In genomic region chr17:25825984-25826570, GRCm38 (mm10) we compare ENCODE assay signal across 22 mouse cellular contexts. TPM values are rescaled to one million over a fixed set of nuclear protein-coding genes. Genes with fewer than 3 reads are reported as not detected.
DNase-seq lines count a peak whose midpoint lies in the region; ATAC-seq and TF ChIP-seq lines count a peak whose summit lies in the region.
"Had no signal": no experiment of that assay in that cellular context is flagged by ENCODE, and none has a peak within 500 bp of the region (broad histone marks: within the 10 kb centered on the region; RNA-seq: fewer than 3 reads in every experiment).

No protein-coding gene starts in this region.

- peak overlapping the region; percentile 72; the same call in 1 of the 2 replicates for H3K4me3 ChIP-seq in forebrain, embryonic 10.5 days
- no peak overlapping the region for H3K4me3 ChIP-seq in forebrain, embryonic 15.5 days
- no peak overlapping the region for H3K4me3 ChIP-seq in heart, embryonic 10.5 days
- peak overlapping the region; percentile 89; the same call in 1 of the 2 replicates for H3K4me3 ChIP-seq in midbrain, embryonic 10.5 days
- no peak overlapping the region for H3K4me3 ChIP-seq in midbrain, postnatal 0 days (ENCODE audit: low read depth, low read length)
- H3K4me3 ChIP-seq in G1E (ENCODE audit: low read depth, low read length) = peak overlapping the region; percentile 9; the same call in 1 of the 2 replicates
- H3K4me3 ChIP-seq: embryonic facial prominence, embryonic 12.5 days; heart, embryonic 15.5 days had no signal

- H3K9me3 ChIP-seq in forebrain, embryonic 10.5 days = no peaks in the 10 kb centered on the region
- H3K9me3 ChIP-seq in forebrain, embryonic 15.5 days = no peaks in the 10 kb centered on the region
- H3K9me3 ChIP-seq in heart, embryonic 10.5 days = no peaks in the 10 kb centered on the region
- no peaks in the 10 kb centered on the region for H3K9me3 ChIP-seq in midbrain, embryonic 10.5 days (replicated peaks)
- H3K9me3 ChIP-seq in midbrain, postnatal 0 days (ENCODE audit: low read length) = no peaks in the 10 kb centered on the region
- no peaks in the 10 kb centered on the region for H3K9me3 ChIP-seq in G1E (replicated peaks)
- H3K9me3 ChIP-seq: embryonic facial prominence, embryonic 12.5 days; heart, embryonic 15.5 days had no signal

- H3K36me3 ChIP-seq in forebrain, embryonic 10.5 days (replicated peaks) = peaks cover 48% of the 10 kb centered on the region
- H3K36me3 ChIP-seq in forebrain, embryonic 15.5 days = peaks cover 25% of the 10 kb centered on the region
- peaks cover 47% of the 10 kb centered on the region for H3K36me3 ChIP-seq in heart, embryonic 10.5 days
- H3K36me3 ChIP-seq in midbrain, embryonic 10.5 days = peaks cover 50% of the 10 kb centered on the region
- H3K36me3 ChIP-seq in midbrain, postnatal 0 days (ENCODE audit: insufficient read depth, low read length) = peaks cover 31% of the 10 kb centered on the region
- H3K36me3 ChIP-seq in G1E (replicated peaks) = peaks cover 71% of the 10 kb centered on the region

- no peak for DNase-seq in forebrain, embryonic 10.5 days (ENCODE audit: extremely low spot score, low spot score)
- DNase-seq in heart, adult 11 months = peak; percentile 92
- no peak for DNase-seq in heart, embryonic 10.5 days (ENCODE audit: low spot score)
- no peak for DNase-seq in midbrain, embryonic 10.5 days (ENCODE audit: low spot score)
- no peak for DNase-seq in midbrain, postnatal 0 days (ENCODE audit: low spot score)
- DNase-seq in G1E (ENCODE audit: low spot score) = no peak
- DNase-seq in kidney, adult 18-20 months = no peak
- DNase-seq: adrenal gland, adult 2 months; adrenal gland, postnatal 25 days; cerebellum, adult 2 months; embryo, embryonic 11 days; gastrocnemius, postnatal 36 days; heart, adult 18-20 months; heart, postnatal 14 days; kidney, adult 11 months had no signal

- H3K4me2 ChIP-seq in forebrain, embryonic 15.5 days (replicated peaks) = no peak overlapping the region
- no peak overlapping the region for H3K4me2 ChIP-seq in midbrain, postnatal 0 days (ENCODE audit: low read depth, low read length, poor library complexity, severe bottlenecking)
- H3K4me2 ChIP-seq: embryonic facial prominence, embryonic 12.5 days; heart, embryonic 11.5 days; heart, embryonic 15.5 days had no signal

- no peaks in the 10 kb centered on the region for H3K27me3 ChIP-seq in forebrain, embryonic 10.5 days (ENCODE audit: poor library complexity, severe bottlenecking)
- H3K27me3 ChIP-seq in forebrain, embryonic 15.5 days = no peaks in the 10 kb centered on the region
- peaks cover 16% of the 10 kb centered on the region; the same call in 1 of the 2 replicates for H3K27me3 ChIP-seq in heart, embryonic 10.5 days (ENCODE audit: insufficient read depth, poor library complexity, severe bottlenecking)
- H3K27me3 ChIP-seq in midbrain, embryonic 10.5 days (ENCODE audit: low read depth, poor library complexity, severe bottlenecking) = 0 out of 2 replicates have a peak, but pooled peaks cover 3% of the 10 kb centered on the region
- no peaks in the 10 kb centered on the region for H3K27me3 ChIP-seq in midbrain, postnatal 0 days (ENCODE audit: insufficient read depth, low read length)
- no peaks in the 10 kb centered on the region for H3K27me3 ChIP-seq in G1E (ENCODE audit: insufficient read depth, low read length)

- TF ChIP-seq CTCF in midbrain, postnatal 0 days (IDR thresholded peaks at IDR 0.05) = no peak
- no peak for TF ChIP-seq CTCF in G1E (IDR thresholded peaks at IDR 0.05; ENCODE audit: low read depth, low read length)

- H3K27ac ChIP-seq in forebrain, embryonic 10.5 days = no peak overlapping the region
- H3K27ac ChIP-seq in forebrain, embryonic 15.5 days (replicated peaks) = no peak overlapping the region
- H3K27ac ChIP-seq in heart, embryonic 10.5 days = no peak overlapping the region
- no peak overlapping the region for H3K27ac ChIP-seq in midbrain, embryonic 10.5 days (replicated peaks)
- H3K27ac ChIP-seq in midbrain, postnatal 0 days (ENCODE audit: low read depth, low read length) = no peak overlapping the region
- H3K27ac ChIP-seq: embryonic facial prominence, embryonic 12.5 days; heart, embryonic 15.5 days; hindbrain, postnatal 0 days had no signal

- WGBS in forebrain, embryonic 10.5 days = 98% methylated on average over 27 of the region's 27 CpGs
- WGBS in forebrain, embryonic 15.5 days = 96% methylated on average over 27 of the region's 27 CpGs
- WGBS in heart, embryonic 10.5 days = 95% methylated on average over 27 of the region's 27 CpGs
- WGBS in midbrain, embryonic 10.5 days = 95% methylated on average over 27 of the region's 27 CpGs
- WGBS in midbrain, postnatal 0 days = 96% methylated on average over 27 of the region's 27 CpGs

- ATAC-seq in forebrain, embryonic 15.5 days (replicated peaks) = no peak
- no peak for ATAC-seq in midbrain, postnatal 0 days (ENCODE audit: low FRiP score)
- no peak for ATAC-seq in G1E (ENCODE audit: extremely low read depth, insufficient number of reproducible peaks, low FRiP score, poor library complexity, severe bottlenecking)
- ATAC-seq: hindbrain, postnatal 0 days had no signal

- H3K4me1 ChIP-seq in forebrain, embryonic 10.5 days = peaks cover 73% of the 10 kb centered on the region
- peaks cover 66% of the 10 kb centered on the region for H3K4me1 ChIP-seq in forebrain, embryonic 15.5 days
- peaks cover 72% of the 10 kb centered on the region for H3K4me1 ChIP-seq in heart, embryonic 10.5 days
- peaks cover 75% of the 10 kb centered on the region for H3K4me1 ChIP-seq in midbrain, embryonic 10.5 days
- H3K4me1 ChIP-seq in midbrain, postnatal 0 days (ENCODE audit: insufficient read depth, low read length) = peaks cover 21% of the 10 kb centered on the region
- H3K4me1 ChIP-seq in G1E (ENCODE audit: insufficient read depth, low read depth, low read length) = peaks cover 76% of the 10 kb centered on the region

- no peak overlapping the region for H3K9ac ChIP-seq in forebrain, embryonic 15.5 days (replicated peaks)
- H3K9ac ChIP-seq in midbrain, postnatal 0 days (replicated peaks; ENCODE audit: low read length, poor library complexity, severe bottlenecking) = no peak overlapping the region
- H3K9ac ChIP-seq: embryonic facial prominence, embryonic 12.5 days; heart, embryonic 15.5 days had no signal

RNA-seq across cellular contexts. Expression of gene Jmjd8, which starts 2.6 kb away (rescaled TPM):
- 53.9 and 58.7 TPM in 2 replicates for polyA plus RNA-seq in forebrain, embryonic 10.5 days (2016; fragmentation: Nextera tagmentation; extraction: Ambion mirVana)
- polyA plus RNA-seq in forebrain, embryonic 15.5 days (2015; fragmentation: Nextera tagmentation; extraction: Ambion mirVana) = 65.9 and 67.0 TPM in 2 replicates
- 45.8 and 50.7 TPM in 2 replicates for polyA plus RNA-seq in heart, embryonic 10.5 days (2016; fragmentation: Nextera tagmentation; extraction: Ambion mirVana)
- 58.7 and 68.4 TPM in 2 replicates for polyA plus RNA-seq in midbrain, embryonic 10.5 days (2016; fragmentation: Nextera tagmentation; extraction: Ambion mirVana)
- total RNA-seq in midbrain, postnatal 0 days (2014; rRNA removed) = 39.1 and 46.2 TPM in 2 replicates
- 43.8 and 45.9 TPM in 2 replicates for polyA plus RNA-seq in midbrain, postnatal 0 days (2015; fragmentation: Nextera tagmentation; extraction: Ambion mirVana)
- total RNA-seq in G1E (2014; fragmentation: Nextera tagmentation) (0.90 and 1.9 TPM in 2 replicates), G1E (2017) (1.9 and 2.0 TPM in 2 replicates)
- 0.08 and 0.11 TPM in 2 replicates for polyA plus RNA-seq in G1E (2012)

RNA-seq across cellular contexts. Expression of gene Wdr24, which starts 2.6 kb away (rescaled TPM):
- polyA plus RNA-seq in forebrain, embryonic 10.5 days (2016; fragmentation: Nextera tagmentation; extraction: Ambion mirVana) = 29.6 and 34.0 TPM in 2 replicates
- 34.2 and 34.3 TPM in 2 replicates for polyA plus RNA-seq in forebrain, embryonic 15.5 days (2015; fragmentation: Nextera tagmentation; extraction: Ambion mirVana)
- polyA plus RNA-seq in heart, embryonic 10.5 days (2016; fragmentation: Nextera tagmentation; extraction: Ambion mirVana) = 21.6 and 23.0 TPM in 2 replicates
- polyA plus RNA-seq in midbrain, embryonic 10.5 days (2016; fragmentation: Nextera tagmentation; extraction: Ambion mirVana) = 31.7 and 32.2 TPM in 2 replicates
- total RNA-seq in midbrain, postnatal 0 days (2014; rRNA removed) = 33.4 and 37.6 TPM in 2 replicates
- 24.7 and 27.3 TPM in 2 replicates for polyA plus RNA-seq in midbrain, postnatal 0 days (2015; fragmentation: Nextera tagmentation; extraction: Ambion mirVana)
- 13.8 and 13.9 TPM in 2 replicates for total RNA-seq in G1E (2014; fragmentation: Nextera tagmentation)
- total RNA-seq in G1E (2017) = 23.5 and 25.8 TPM in 2 replicates
- polyA plus RNA-seq in G1E (2012) = 4.8 and 8.6 TPM in 2 replicates

RNA-seq across cellular contexts. Expression of gene Stub1, which starts 7.1 kb away (rescaled TPM):
- 403 TPM in 2 replicates for polyA plus RNA-seq in forebrain, embryonic 10.5 days (2016; fragmentation: Nextera tagmentation; extraction: Ambion mirVana)
- 308 and 313 TPM in 2 replicates for polyA plus RNA-seq in forebrain, embryonic 15.5 days (2015; fragmentation: Nextera tagmentation; extraction: Ambion mirVana)
- 343 and 404 TPM in 2 replicates for polyA plus RNA-seq in heart, embryonic 10.5 days (2016; fragmentation: Nextera tagmentation; extraction: Ambion mirVana)
- polyA plus RNA-seq in midbrain, embryonic 10.5 days (2016; fragmentation: Nextera tagmentation; extraction: Ambion mirVana) = 381 and 403 TPM in 2 replicates
- total RNA-seq in midbrain, postnatal 0 days (2014; rRNA removed) = 237 and 248 TPM in 2 replicates
- 374 and 397 TPM in 2 replicates for polyA plus RNA-seq in midbrain, postnatal 0 days (2015; fragmentation: Nextera tagmentation; extraction: Ambion mirVana)
- 29.1 and 30.1 TPM in 2 replicates for total RNA-seq in G1E (2014; fragmentation: Nextera tagmentation)
- 90.8 and 97.3 TPM in 2 replicates for total RNA-seq in G1E (2017)
- polyA plus RNA-seq in G1E (2012) = 70.9 and 81.7 TPM in 2 replicates

RNA-seq across cellular contexts. Expression of gene Rhbdl1, which starts 11.0 kb away (rescaled TPM):
- polyA plus RNA-seq in forebrain, embryonic 10.5 days (2016; fragmentation: Nextera tagmentation; extraction: Ambion mirVana) = 0.93 and 1.3 TPM in 2 replicates
- 29.1 and 30.8 TPM in 2 replicates for polyA plus RNA-seq in forebrain, embryonic 15.5 days (2015; fragmentation: Nextera tagmentation; extraction: Ambion mirVana)
- 2.3 and 4.0 TPM in 2 replicates for polyA plus RNA-seq in heart, embryonic 10.5 days (2016; fragmentation: Nextera tagmentation; extraction: Ambion mirVana)
- polyA plus RNA-seq in midbrain, embryonic 10.5 days (2016; fragmentation: Nextera tagmentation; extraction: Ambion mirVana) = 1.7 and 2.7 TPM in 2 replicates
- 95.2 and 168 TPM in 2 replicates for total RNA-seq in midbrain, postnatal 0 days (2014; rRNA removed)
- polyA plus RNA-seq in midbrain, postnatal 0 days (2015; fragmentation: Nextera tagmentation; extraction: Ambion mirVana) = 97.0 and 110 TPM in 2 replicates
- 4.8 and 5.5 TPM in 2 replicates for total RNA-seq in G1E (2014; fragmentation: Nextera tagmentation)
- 0.87 and 1.4 TPM in 2 replicates for total RNA-seq in G1E (2017)
- polyA plus RNA-seq in G1E (2012) = 2.7 and 3.1 TPM in 2 replicates
- total RNA-seq: hematopoietic stem cell, adult 5-6 weeks had no signal

RNA-seq across cellular contexts. Expression of gene Gm20683, which starts 15.5 kb away (rescaled TPM):
- polyA plus RNA-seq in forebrain, embryonic 10.5 days (2016; fragmentation: Nextera tagmentation; extraction: Ambion mirVana) = 1.7 and 2.3 TPM in 2 replicates
- 8.3 and 10.1 TPM in 2 replicates for polyA plus RNA-seq in forebrain, embryonic 15.5 days (2015; fragmentation: Nextera tagmentation; extraction: Ambion mirVana)
- polyA plus RNA-seq in heart, embryonic 10.5 days (2016; fragmentation: Nextera tagmentation; extraction: Ambion mirVana) = 2.1 and 3.0 TPM in 2 replicates
- 1.7 and 2.2 TPM in 2 replicates for polyA plus RNA-seq in midbrain, embryonic 10.5 days (2016; fragmentation: Nextera tagmentation; extraction: Ambion mirVana)
- 25.8 and 34.3 TPM in 2 replicates for total RNA-seq in midbrain, postnatal 0 days (2014; rRNA removed)
- polyA plus RNA-seq in midbrain, postnatal 0 days (2015; fragmentation: Nextera tagmentation; extraction: Ambion mirVana) = 11.9 and 14.2 TPM in 2 replicates
- total RNA-seq in G1E (2014; fragmentation: Nextera tagmentation) (1.1 and 2.9 TPM in 2 replicates), G1E (2017) (3.0 and 3.1 TPM in 2 replicates)
- polyA plus RNA-seq in G1E (2012) = 9.7 and 12.4 TPM in 2 replicates
- total RNA-seq: common myeloid progenitor, adult 5-6 weeks had no signal

Comparison
In these comparisons a context has a peak if more than half of its experiments do, and no peak if none do; other contexts are left out.
1. H3K4me3 ChIP-seq: peak in forebrain, embryonic 10.5 days (single experiment), midbrain, embryonic 10.5 days (single experiment) and G1E (single experiment); none in forebrain, embryonic 15.5 days (single experiment), heart, embryonic 10.5 days (single experiment) and midbrain, postnatal 0 days (single experiment).
2. RNA of gene Jmjd8, which starts 2.6 kb away (polyA plus RNA-seq): 65.9 to 67.0 TPM in forebrain, embryonic 15.5 days, 53.9 to 58.7 TPM in forebrain, embryonic 10.5 days, 58.7 to 68.4 TPM in midbrain, embryonic 10.5 days, 45.8 to 50.7 TPM in heart, embryonic 10.5 days and 43.8 to 45.9 TPM in midbrain, postnatal 0 days; 0.08 to 0.11 TPM in G1E; every median in the first group is over 10 times any median in the second.